Mouse (Mus musculus) small intestine, adult 2 months (tissue): Measurements from ENCODE around the gene Samd10. TPM values are rescaled to one million over a fixed set of nuclear protein-coding genes. Genes with fewer than 3 reads are reported as not detected.
A peak's percentile ranks its signal among the peaks of the same experiment; 100 is the strongest.

Experiments used
- H3K27ac ChIP-seq: fragments of 200-500 bp; 2 replicates; pipeline ENCODE4 v1.5.1; 2012; ENCODE audit warnings: low read depth, low read length, control low read depth, inconsistent platforms; ENCODE audit not compliant: insufficient read depth
- H3K27me3 ChIP-seq: fragments of 200-500 bp; 2 replicates; pipeline ENCODE4 v1.6.1; 2012; ENCODE audit warnings: mild to moderate bottlenecking, moderate library complexity, low read length, inconsistent platforms; ENCODE audit not compliant: control insufficient read depth, insufficient read depth
- H3K36me3 ChIP-seq: fragments of 200-500 bp; 2 replicates; pipeline ENCODE4 v1.6.1; 2012; ENCODE audit warnings: mild to moderate bottlenecking, low read length, control low read depth, inconsistent platforms; ENCODE audit not compliant: control insufficient read depth, insufficient read depth
- H3K4me1 ChIP-seq: fragments of 200-500 bp; 2 replicates; pipeline ENCODE4 v1.6.1; 2012; ENCODE audit warnings: low read length, inconsistent platforms, mixed read lengths; ENCODE audit not compliant: control insufficient read depth, insufficient read depth, insufficient read length
- H3K4me3 ChIP-seq: fragments of 200-500 bp; 2 replicates; pipeline ENCODE4 v1.5.1; 2012; ENCODE audit warnings: low read depth, mild to moderate bottlenecking, control low read depth, inconsistent platforms, low read length, moderate library complexity
- CTCF ChIP-seq: fragments of 200-500 bp; IDR thresholded peaks from 2 replicates; pipeline ENCODE4 v1.5.1; 2012; ENCODE audit warnings: low read depth, mild to moderate bottlenecking, control low read depth, inconsistent platforms, low read length, moderate library complexity, mixed read lengths; ENCODE audit not compliant: insufficient replicate concordance, insufficient read length; ENCODE audit errors: extremely low read depth
- POLR2A ChIP-seq: fragments of 200-500 bp; IDR thresholded peaks from 2 replicates; pipeline ENCODE4 v1.6.1; 2012; ENCODE audit warnings: low read depth, mild to moderate bottlenecking, control low read depth, inconsistent platforms, low read length, moderate library complexity
- WGBS: fragments of 180-500 bp; shearing (Covaris S2); methylation state at CpG from one replicate; pipeline ENCODE4 v1.1.7; 2018; 5-methylcytosine and 5-hydroxymethylcytosine counted together
- polyA plus RNA-seq: library from polyadenylated mRNA; depleted of rRNA; stranded (reverse); fragments of >200 nt; gene quantifications from 2 replicates; pipeline ENCODE4 v1.2.3, GENCODE M21; 2012

The Samd10 gene
- polyA plus RNA-seq, 1 experiment, result 26.0 TPM

- H3K36me3 ChIP-seq, result peaks cover 9% of the 10 kb centered on the region; the same call in 1 of the 2 replicates
- no peaks in the 10 kb centered on the region for H3K27me3 ChIP-seq
- 6% methylated on average over 5 of the region's 5 CpGs for WGBS
These were observed 7.4 kb downstream of the Samd10 start, which contains the start of gene Prpf6 for GRCm38 (mm10) chr2:181591528-181592085. TSS of gene Prpf6 (plus strand) at chr2:181591868.

GRCm38 (mm10) chr2:181590471-181590870 is 8.5 kb downstream of the Samd10 start:
- Histone ChIP-seq H3K4me3 (no peak overlapping the region), H3K4me1 (no peaks in the 10 kb centered on the region; the same call in 1 of the 2 replicates), H3K27ac (no peak overlapping the region), H3K27me3 (no peaks in the 10 kb centered on the region), H3K36me3 (peaks cover 10% of the 10 kb centered on the region; the same call in 1 of the 2 replicates)
- no peak for TF ChIP-seq CTCF
- TF ChIP-seq POLR2A, result no peak
- WGBS, result 92% methylated on average over 5 of the region's 5 CpGs

More at GRCm38 (mm10) chr2:181591528-181592085, 7.4 kb downstream of the Samd10 start, which contains the start of gene Prpf6:
- H3K4me1 ChIP-seq, result no peaks in the 10 kb centered on the region; the same call in 1 of the 2 replicates
- H3K4me3 ChIP-seq, result peak within 1 kb of the TSS; percentile 74
- peak within 1 kb of the TSS; percentile 25; the same call in 1 of the 2 replicates for H3K27ac ChIP-seq
- TF ChIP-seq CTCF (no peak), POLR2A (no peak)

DNA sequence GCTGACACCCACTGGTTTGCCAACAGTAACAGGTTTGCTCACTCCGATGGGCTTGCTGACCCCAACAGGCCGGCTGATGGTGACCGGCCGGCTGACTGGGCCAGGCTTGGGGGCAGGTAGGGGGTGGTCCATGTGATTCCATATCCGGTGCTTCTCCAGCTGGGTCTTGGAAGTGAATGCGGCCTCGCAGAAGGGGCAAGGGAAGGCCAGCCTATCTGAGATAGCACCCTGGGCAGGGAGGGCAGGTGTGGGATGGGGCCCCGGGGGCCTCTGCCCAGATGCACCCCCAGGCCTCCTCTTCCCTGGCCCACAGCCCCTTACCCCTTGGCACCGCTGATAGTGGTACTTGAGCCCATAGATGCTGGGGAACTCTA is 9.3 kb downstream of the Samd10 start:
- Histone ChIP-seq H3K4me1 (no peaks in the 10 kb centered on the region; the same call in 1 of the 2 replicates), H3K27me3 (no peaks in the 10 kb centered on the region), H3K36me3 (peaks cover 11% of the 10 kb centered on the region; the same call in 1 of the 2 replicates), H3K4me3 (no peak overlapping the region), H3K27ac (no peak overlapping the region)
- TF ChIP-seq CTCF, result no peak
- TF ChIP-seq POLR2A, result no peak
- 97% methylated on average over 9 of the region's 9 CpGs for WGBS

DNA sequence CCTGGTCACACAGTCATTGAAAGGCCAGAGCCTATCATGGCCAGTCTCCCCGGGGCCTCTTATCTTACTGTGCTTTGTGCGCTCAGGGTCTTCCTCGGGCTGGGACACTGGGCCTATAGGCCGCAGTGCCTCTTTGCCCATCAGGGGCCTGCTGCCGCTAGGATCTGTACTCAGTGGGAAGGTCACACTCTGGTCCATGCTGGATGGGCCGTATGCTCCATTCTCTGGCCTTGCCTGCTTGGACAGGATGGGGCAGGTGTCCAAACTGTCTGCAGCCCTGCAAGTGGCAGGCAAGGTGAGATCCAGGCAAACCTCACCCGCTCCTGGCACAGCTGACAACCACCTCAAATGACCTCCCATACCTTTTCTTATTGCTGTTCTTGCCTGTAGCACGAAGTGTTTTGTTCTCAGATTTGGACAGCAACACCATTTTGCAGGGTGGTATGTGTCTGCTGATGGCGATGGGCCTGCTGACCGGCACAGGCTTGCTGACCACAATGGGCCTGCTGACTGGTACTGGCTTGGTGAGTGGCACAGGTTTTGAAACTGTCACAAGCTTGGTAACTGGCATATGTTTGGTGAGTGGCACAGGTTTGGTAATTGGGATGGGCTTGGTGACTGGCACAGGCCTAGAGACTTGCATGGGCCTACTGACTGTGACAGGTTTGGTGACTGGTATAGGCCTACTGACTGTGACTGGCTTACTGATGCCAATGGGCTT is 9.8 kb downstream of the Samd10 start:
- H3K4me1 ChIP-seq, result no peaks in the 10 kb centered on the region; the same call in 1 of the 2 replicates
- no peak overlapping the region for H3K4me3 ChIP-seq
- no peaks in the 10 kb centered on the region for H3K27me3 ChIP-seq
- peaks cover 15% of the 10 kb centered on the region; the same call in 1 of the 2 replicates for H3K36me3 ChIP-seq
- TF ChIP-seq POLR2A (no peak), CTCF (no peak)
- WGBS, result 94% methylated on average over 10 of the region's 10 CpGs
- no peak overlapping the region for H3K27ac ChIP-seq

GRCm38 (mm10) chr2:181588229-181588780 is 10.7 kb downstream of the Samd10 start:
- Histone ChIP-seq H3K4me1 (no peaks in the 10 kb centered on the region; the same call in 1 of the 2 replicates), H3K4me3 (no peak overlapping the region), H3K36me3 (peaks cover 15% of the 10 kb centered on the region; the same call in 1 of the 2 replicates), H3K27ac (no peak overlapping the region), H3K27me3 (no peaks in the 10 kb centered on the region)
- 93% methylated on average over 11 of the region's 11 CpGs for WGBS
- TF ChIP-seq POLR2A (no peak), CTCF (no peak)

- H3K36me3 ChIP-seq, result peaks cover 15% of the 10 kb centered on the region; the same call in 1 of the 2 replicates
- 90% methylated on average over 6 of the region's 6 CpGs for WGBS
- no peaks in the 10 kb centered on the region for H3K27me3 ChIP-seq
- TF ChIP-seq POLR2A (no peak), CTCF (no peak)
- H3K4me1 ChIP-seq, result peaks cover 1% of the 10 kb centered on the region; the same call in 1 of the 2 replicates
- H3K4me3 ChIP-seq, result no peak overlapping the region
- H3K27ac ChIP-seq, result no peak overlapping the region
These were observed 11.2 kb downstream of the Samd10 start for GRCm38 (mm10) chr2:181587796-181588195.

DNA sequence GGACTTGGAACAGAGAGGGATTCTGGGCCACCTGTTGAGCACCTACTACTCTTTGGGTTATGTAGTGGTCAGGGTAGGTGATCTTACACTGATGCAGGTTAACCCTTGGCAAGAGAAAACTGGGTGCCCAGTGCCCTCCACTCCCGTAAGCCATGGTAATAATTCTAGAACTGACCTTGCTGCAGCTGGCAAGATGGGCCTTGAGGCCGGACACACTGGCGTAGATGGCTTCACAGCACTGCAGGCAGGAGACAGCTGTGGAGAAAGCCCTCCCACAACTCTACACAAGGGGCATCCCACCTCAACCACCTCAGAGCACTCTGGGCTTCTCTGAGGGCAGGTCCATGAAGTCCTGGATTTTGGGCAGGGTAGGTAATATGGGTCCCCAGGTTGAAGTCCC is 12.9 kb downstream of the Samd10 start:
- peaks cover 15% of the 10 kb centered on the region; the same call in 1 of the 2 replicates for H3K36me3 ChIP-seq
- 99% methylated on average over 3 of the region's 3 CpGs for whole genome bisulfite sequencing
- H3K4me3 ChIP-seq, result no peak overlapping the region

More for the DNA sequence above, 12.9 kb downstream of the Samd10 start:
- Histone ChIP-seq H3K27ac (no peak overlapping the region), H3K27me3 (no peaks in the 10 kb centered on the region), H3K4me1 (peaks cover 10% of the 10 kb centered on the region)
- TF ChIP-seq CTCF (no peak), POLR2A (no peak)
